Mouse (Mus musculus) intestine, embryonic 15.5 days (tissue): ENCODE measurements at regions not wholly inside any gene's neighbourhood (a gene's known extent, or its start where the extent isn't known, plus 50 kb on each side); places are given as distances from the start of the nearest gene placed in this dataset.

ENCODE experiments used
- ATAC-seq: fragments of 200-750 bp; cut with Nextera tagmentation; 2 replicates; pipeline ENCODE4 v1.8.0; 2017; ENCODE audit warnings: moderate TSS enrichment, moderate library complexity
- H3K27ac ChIP-seq: fragments of 300-500 bp; sonication (generic); 2 replicates; pipeline ENCODE4 v1.5.1; 2015; ENCODE audit warnings: mild to moderate bottlenecking, inconsistent platforms
- H3K27me3 ChIP-seq: fragments of 300-500 bp; sonication (generic); replicated peaks from 2 replicates; pipeline ENCODE4 v1.6.1; 2015; ENCODE audit warnings: inconsistent platforms
- H3K36me3 ChIP-seq: fragments of 300-500 bp; sonication (generic); 2 replicates; pipeline ENCODE4 v1.6.1; 2015; ENCODE audit warnings: inconsistent platforms
- H3K4me1 ChIP-seq: fragments of 300-500 bp; sonication (generic); replicated peaks from 2 replicates; pipeline ENCODE4 v1.6.1; 2015; ENCODE audit warnings: inconsistent platforms
- H3K4me2 ChIP-seq: fragments of 300-500 bp; sonication (generic); replicated peaks from 2 replicates; pipeline ENCODE4 v1.6.1; 2015; ENCODE audit warnings: mild to moderate bottlenecking, inconsistent platforms
- H3K4me3 ChIP-seq: fragments of 300-500 bp; sonication (generic); replicated peaks from 2 replicates; pipeline ENCODE4 v1.5.1; 2015; ENCODE audit warnings: inconsistent platforms
- H3K9ac ChIP-seq: fragments of 300-500 bp; sonication (generic); 2 replicates; pipeline ENCODE4 v1.6.1; 2015; ENCODE audit warnings: inconsistent platforms
- H3K9me3 ChIP-seq: fragments of 300-500 bp; sonication (generic); 2 replicates; pipeline ENCODE4 v1.6.1; 2016; ENCODE audit warnings: inconsistent platforms
- WGBS: fragments of 180-500 bp; shearing (Covaris S2); methylation state at CpG from one replicate; pipeline ENCODE4 v1.1.7; 2015; 5-methylcytosine and 5-hydroxymethylcytosine counted together

DNA sequence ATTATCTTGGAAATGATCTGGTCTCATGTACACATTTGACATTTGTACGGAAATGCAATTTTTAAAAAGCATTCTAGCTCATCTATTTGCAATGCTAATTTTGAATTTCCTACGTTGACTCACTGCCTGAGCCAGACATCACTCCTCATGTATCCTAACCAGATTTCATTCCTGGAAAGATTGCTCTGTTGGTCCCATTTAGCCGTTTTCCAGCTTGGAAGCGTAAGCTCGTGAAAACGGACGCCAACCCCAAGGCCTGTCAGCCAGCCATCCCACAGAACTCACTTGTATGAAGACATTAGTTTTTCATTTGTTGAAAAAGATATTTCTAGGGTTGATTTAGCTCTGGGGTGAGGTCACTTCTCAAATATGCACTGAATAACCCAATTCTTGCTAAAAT is 55.5 kb upstream of the Robo2 start:
- Histone ChIP-seq H3K4me3 (no peak overlapping the region), H3K9ac (no peak overlapping the region), H3K36me3 (no peaks in the 10 kb centered on the region), H3K27ac (no peak overlapping the region), H3K4me2 (no peak overlapping the region), H3K4me1 (no peaks in the 10 kb centered on the region), H3K9me3 (no peaks in the 10 kb centered on the region), H3K27me3 (no peaks in the 10 kb centered on the region)
- no peak for ATAC-seq
- 80% methylated on average over 7 of the region's 7 CpGs for WGBS

DNA sequence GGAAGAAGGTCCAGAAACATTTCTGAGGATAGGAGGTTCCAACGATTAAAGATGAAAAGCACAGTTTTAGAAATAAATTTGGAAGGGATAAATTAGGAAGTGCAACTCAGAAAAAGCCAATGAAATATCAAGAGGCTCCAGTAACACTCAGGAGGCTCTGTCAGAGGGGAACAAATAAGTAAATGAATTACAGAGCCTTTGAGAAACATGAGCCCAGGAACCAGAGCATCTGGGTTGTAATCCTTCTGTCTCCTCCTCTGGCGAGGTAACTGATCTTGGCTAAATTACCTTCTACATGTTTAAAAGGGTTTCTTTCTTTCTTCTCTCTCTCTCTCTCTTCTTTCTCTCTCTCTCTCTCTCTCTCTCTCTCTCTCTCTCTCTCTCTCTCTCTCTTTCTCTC is 53.2 kb upstream of the Robo2 start:
- no peak for ATAC-seq
- H3K27ac ChIP-seq = no peak overlapping the region
- WGBS = 46% methylated on average over 2 of the region's 2 CpGs
- no peak overlapping the region for H3K9ac ChIP-seq
- H3K4me2 ChIP-seq = no peak overlapping the region
- H3K36me3 ChIP-seq = no peaks in the 10 kb centered on the region
- no peaks in the 10 kb centered on the region for H3K27me3 ChIP-seq
- no peak overlapping the region for H3K4me3 ChIP-seq
- H3K4me1 ChIP-seq = no peaks in the 10 kb centered on the region
- no peaks in the 10 kb centered on the region for H3K9me3 ChIP-seq

GRCm38 (mm10) chr16:74464290-74464689 is 52.7 kb upstream of the Robo2 start:
- H3K27ac ChIP-seq = no peak overlapping the region
- H3K9me3 ChIP-seq = no peaks in the 10 kb centered on the region
- H3K4me2 ChIP-seq = no peak overlapping the region
- ATAC-seq = no peak
- H3K27me3 ChIP-seq = no peaks in the 10 kb centered on the region
- 55% methylated on average over 6 of the region's 6 CpGs for WGBS
- H3K4me3 ChIP-seq = no peak overlapping the region
- no peak overlapping the region for H3K9ac ChIP-seq
- H3K4me1 ChIP-seq = no peaks in the 10 kb centered on the region
- no peaks in the 10 kb centered on the region for H3K36me3 ChIP-seq

- H3K36me3 ChIP-seq = no peaks in the 10 kb centered on the region
- no peak overlapping the region for H3K9ac ChIP-seq
- no peak overlapping the region for H3K4me2 ChIP-seq
- H3K27ac ChIP-seq = no peak overlapping the region
- ATAC-seq = no peak
- WGBS = 90% methylated on average over 3 of the region's 3 CpGs
- H3K27me3 ChIP-seq = no peaks in the 10 kb centered on the region
- no peak overlapping the region for H3K4me3 ChIP-seq
- no peaks in the 10 kb centered on the region for H3K4me1 ChIP-seq
- no peaks in the 10 kb centered on the region for H3K9me3 ChIP-seq
These were observed 50.8 kb upstream of the Robo2 start for GRCm38 (mm10) chr16:74462436-74462835.
